Mouse (Mus musculus): ENCODE data around the gene Ralbp1. TPM values are rescaled to one million over a fixed set of nuclear protein-coding genes. Genes with fewer than 3 reads are reported as not detected.
A peak's percentile ranks its signal among the peaks of the same experiment; 100 is the strongest.

The Ralbp1 gene
- polyA plus RNA-seq, 1 experiment from 2014 or later: 55.2 TPM

GRCm38 (mm10) chr17:65884691-65885397 lies 754 bp downstream of the Ralbp1 start:
- Histone ChIP-seq H3K9me3 (ENCODE audit: control insufficient read depth, low read length) (no peaks in the 10 kb centered on the region), H3K4me1 (replicated peaks; ENCODE audit: control insufficient read depth, insufficient read depth, low read length) (peaks cover 8% of the 10 kb centered on the region), H3K4me3 (ENCODE audit: low read depth, low read length) (peak overlapping the region; percentile 95), H3K9ac (ENCODE audit: low read depth, low read length) (peak overlapping the region; percentile 88), H3K36me3 (ENCODE audit: control insufficient read depth, insufficient read depth, low read length) (no peaks in the 10 kb centered on the region), H3K27ac (ENCODE audit: low read depth, low read length) (peak overlapping the region; percentile 91), H3K4me2 (peak overlapping the region; percentile 94), H3K27me3 (replicated peaks; ENCODE audit: control insufficient read depth, insufficient read depth, low read length) (no peaks in the 10 kb centered on the region)
- under 1% methylated on average over 67 of the region's 67 CpGs for WGBS
- ATAC-seq (replicated peaks; ENCODE audit: low FRiP score): peak; percentile 99
- peak; percentile 96 for DNase-seq (ENCODE audit: low spot score)

DNA sequence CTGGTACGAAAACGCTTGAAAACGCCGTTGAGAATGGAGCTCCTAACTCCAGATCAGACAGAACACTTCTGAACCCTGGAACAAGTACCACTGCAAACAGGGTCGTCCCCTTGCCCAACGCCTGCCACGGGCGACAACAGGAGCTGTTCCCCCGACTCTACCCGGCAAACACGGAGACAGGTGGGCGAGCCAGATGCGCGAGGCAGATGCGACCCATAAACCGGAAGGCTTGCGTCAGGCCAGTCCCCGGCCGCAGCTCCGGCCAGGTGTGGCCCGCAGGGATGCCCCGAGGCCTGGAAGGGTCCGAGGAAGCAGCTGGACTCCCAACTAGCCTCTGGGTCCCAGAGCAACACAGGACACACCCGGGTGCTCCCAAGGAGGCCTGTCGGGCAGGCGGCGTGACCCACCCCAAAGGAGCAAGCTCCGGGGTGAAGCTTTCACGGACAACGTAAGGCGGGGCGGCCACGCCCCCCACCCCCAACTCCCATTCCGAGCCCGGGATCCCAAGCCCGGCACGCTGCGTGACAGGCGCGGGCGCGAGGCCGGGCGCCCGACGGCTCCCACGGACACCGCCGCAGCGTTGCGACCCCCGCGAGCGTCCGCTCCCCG lies 1.4 kb downstream of the Ralbp1 start:
- no peaks in the 10 kb centered on the region for H3K9me3 ChIP-seq (ENCODE audit: control insufficient read depth, low read length)
- no peaks in the 10 kb centered on the region for H3K36me3 ChIP-seq (ENCODE audit: control insufficient read depth, insufficient read depth, low read length)
- DNase-seq (ENCODE audit: low spot score) (peak; percentile 69), ATAC-seq (replicated peaks; ENCODE audit: low FRiP score) (peak; percentile 33)
- H3K4me1 ChIP-seq (replicated peaks; ENCODE audit: control insufficient read depth, insufficient read depth, low read length): peaks cover 8% of the 10 kb centered on the region
- WGBS: under 1% methylated on average over 56 of the region's 56 CpGs
- peak overlapping the region; percentile 88 for H3K9ac ChIP-seq (ENCODE audit: low read depth, low read length)
- peak overlapping the region; percentile 91 for H3K27ac ChIP-seq (ENCODE audit: low read depth, low read length)
- H3K4me2 ChIP-seq: peak overlapping the region; percentile 94
- peak overlapping the region; percentile 95 for H3K4me3 ChIP-seq (ENCODE audit: low read depth, low read length)
- no peaks in the 10 kb centered on the region for H3K27me3 ChIP-seq (replicated peaks; ENCODE audit: control insufficient read depth, insufficient read depth, low read length)

DNA sequence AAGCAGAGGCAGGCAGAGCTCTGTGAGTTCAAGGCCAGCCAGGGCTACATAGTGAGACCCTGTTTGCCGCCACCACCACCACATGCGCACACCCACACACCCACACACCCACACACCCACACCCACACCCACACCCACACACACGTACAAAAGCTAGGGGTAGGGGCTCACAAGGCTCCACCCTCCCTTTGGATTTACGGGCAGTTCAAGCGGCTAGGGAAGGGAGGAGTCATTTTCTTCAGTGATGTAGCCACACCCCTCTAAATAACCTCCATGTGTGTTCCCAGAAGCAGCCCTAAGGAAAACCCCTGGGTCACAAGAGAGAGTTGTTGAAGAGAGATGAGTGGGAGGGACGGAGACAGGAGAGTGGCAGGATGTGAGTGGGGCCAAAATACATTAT lies 8.6 kb downstream of the Ralbp1 start:
- no peak for ATAC-seq (replicated peaks; ENCODE audit: low FRiP score)
- Histone ChIP-seq H3K4me1 (replicated peaks; ENCODE audit: control insufficient read depth, insufficient read depth, low read length) (peaks cover 4% of the 10 kb centered on the region), H3K4me2 (no peak overlapping the region), H3K9ac (ENCODE audit: low read depth, low read length) (no peak overlapping the region), H3K36me3 (ENCODE audit: control insufficient read depth, insufficient read depth, low read length) (no peaks in the 10 kb centered on the region; the same call in 1 of the 2 replicates), H3K27ac (ENCODE audit: low read depth, low read length) (no peak overlapping the region), H3K9me3 (ENCODE audit: control insufficient read depth, low read length) (no peaks in the 10 kb centered on the region), H3K4me3 (ENCODE audit: low read depth, low read length) (no peak overlapping the region), H3K27me3 (replicated peaks; ENCODE audit: control insufficient read depth, insufficient read depth, low read length) (no peaks in the 10 kb centered on the region)
- 64% methylated on average over 6 of the region's 6 CpGs for WGBS
- no peak for DNase-seq (ENCODE audit: low spot score)

DNA sequence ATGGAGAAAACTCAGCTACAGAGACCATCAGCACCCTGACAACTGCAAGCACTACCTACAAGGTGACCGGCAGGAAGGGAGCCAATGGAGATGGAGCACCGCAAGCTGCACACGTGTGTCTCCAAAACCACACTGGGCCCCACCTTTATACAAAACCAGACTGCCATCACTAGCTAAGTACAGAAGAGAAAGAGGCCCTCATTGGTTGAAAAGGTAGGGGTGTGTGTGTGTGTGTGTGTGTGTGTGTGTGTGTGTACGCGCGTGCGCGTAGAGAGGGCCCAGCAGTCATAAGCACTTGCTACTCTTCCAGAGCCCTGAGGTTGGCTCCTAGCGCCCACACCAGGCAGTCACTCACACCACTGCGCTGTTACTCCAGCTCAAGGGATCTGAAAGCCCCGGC lies 11.8 kb downstream of the Ralbp1 start:
- Histone ChIP-seq H3K27ac (ENCODE audit: low read depth, low read length) (no peak overlapping the region), H3K4me2 (no peak overlapping the region), H3K9ac (ENCODE audit: low read depth, low read length) (no peak overlapping the region), H3K27me3 (replicated peaks; ENCODE audit: control insufficient read depth, insufficient read depth, low read length) (no peaks in the 10 kb centered on the region), H3K4me1 (replicated peaks; ENCODE audit: control insufficient read depth, insufficient read depth, low read length) (peaks cover 11% of the 10 kb centered on the region), H3K4me3 (ENCODE audit: low read depth, low read length) (no peak overlapping the region), H3K9me3 (ENCODE audit: control insufficient read depth, low read length) (no peaks in the 10 kb centered on the region), H3K36me3 (ENCODE audit: control insufficient read depth, insufficient read depth, low read length) (no peaks in the 10 kb centered on the region; the same call in 1 of the 2 replicates)
- WGBS: 87% methylated on average over 11 of the region's 11 CpGs
- ATAC-seq (replicated peaks; ENCODE audit: low FRiP score): no peak
- DNase-seq (ENCODE audit: low spot score): no peak

GRCm38 (mm10) chr17:65873156-65873555 lies 12.4 kb downstream of the Ralbp1 start:
- H3K4me1 ChIP-seq (replicated peaks; ENCODE audit: control insufficient read depth, insufficient read depth, low read length): peaks cover 11% of the 10 kb centered on the region
- WGBS: 88% methylated on average over 4 of the region's 4 CpGs

DNA sequence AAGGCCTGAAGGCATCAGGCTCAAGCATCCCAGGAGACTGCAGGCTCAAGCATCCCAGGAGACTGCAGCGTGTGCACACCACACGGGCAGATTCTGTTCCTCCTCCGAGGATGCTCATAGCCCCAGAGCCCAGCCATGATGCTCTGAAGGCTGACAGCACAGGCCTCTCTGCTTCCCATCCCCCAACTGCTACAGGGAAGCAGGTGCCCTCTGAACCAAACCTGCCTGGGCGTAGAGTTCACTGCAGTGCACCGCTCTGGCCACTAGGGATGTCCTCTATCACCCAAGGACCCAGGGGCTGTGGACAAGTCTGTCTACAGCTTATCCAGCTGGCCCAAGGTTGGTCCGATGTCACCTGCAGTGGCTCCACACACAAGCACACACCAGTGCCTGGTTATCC lies 12.9 kb downstream of the Ralbp1 start:
- H3K27ac ChIP-seq (ENCODE audit: low read depth, low read length): no peak overlapping the region
- no peak overlapping the region for H3K4me2 ChIP-seq
- peaks cover under 1% of the 10 kb centered on the region; the same call in 1 of the 2 replicates for H3K36me3 ChIP-seq (ENCODE audit: control insufficient read depth, insufficient read depth, low read length)
- no peak overlapping the region for H3K9ac ChIP-seq (ENCODE audit: low read depth, low read length)
- ATAC-seq (replicated peaks; ENCODE audit: low FRiP score) (peak; percentile 51), DNase-seq (ENCODE audit: low spot score) (no peak)
- H3K4me1 ChIP-seq (replicated peaks; ENCODE audit: control insufficient read depth, insufficient read depth, low read length): peaks cover 11% of the 10 kb centered on the region
- no peaks in the 10 kb centered on the region for H3K9me3 ChIP-seq (ENCODE audit: control insufficient read depth, low read length)
- no peak overlapping the region for H3K4me3 ChIP-seq (ENCODE audit: low read depth, low read length)
- WGBS: 55% methylated on average over 6 of the region's 6 CpGs
- no peaks in the 10 kb centered on the region for H3K27me3 ChIP-seq (replicated peaks; ENCODE audit: control insufficient read depth, insufficient read depth, low read length)

More at GRCm38 (mm10) chr17:65873156-65873555, 12.4 kb downstream of the Ralbp1 start:
- Histone ChIP-seq H3K4me2 (no peak overlapping the region), H3K9me3 (ENCODE audit: control insufficient read depth, low read length) (no peaks in the 10 kb centered on the region), H3K27me3 (replicated peaks; ENCODE audit: control insufficient read depth, insufficient read depth, low read length) (no peaks in the 10 kb centered on the region), H3K4me3 (ENCODE audit: low read depth, low read length) (no peak overlapping the region), H3K27ac (ENCODE audit: low read depth, low read length) (no peak overlapping the region), H3K9ac (ENCODE audit: low read depth, low read length) (no peak overlapping the region), H3K36me3 (ENCODE audit: control insufficient read depth, insufficient read depth, low read length) (no peaks in the 10 kb centered on the region; the same call in 1 of the 2 replicates)
- DNase-seq (ENCODE audit: low spot score) (no peak), ATAC-seq (replicated peaks; ENCODE audit: low FRiP score) (no peak)

DNA sequence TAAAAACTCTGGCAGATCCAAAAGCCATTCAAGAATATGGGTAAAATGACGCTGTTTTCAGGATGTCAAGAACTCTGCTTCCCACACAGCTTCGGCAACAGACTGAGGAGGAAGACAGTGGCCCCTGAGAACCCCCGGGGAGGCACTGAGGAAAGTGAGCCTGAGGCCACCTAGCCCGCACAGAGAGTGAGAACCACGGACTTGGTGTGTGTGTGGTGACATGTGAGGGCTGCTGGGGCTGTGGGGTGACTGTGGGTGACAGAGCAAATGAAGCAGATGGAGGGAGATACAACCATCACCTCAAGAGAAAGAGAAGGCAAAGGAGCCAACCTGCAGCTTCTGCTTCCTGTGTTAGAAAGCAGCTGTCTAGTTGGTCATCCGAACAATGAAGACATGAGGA lies 13.5 kb downstream of the Ralbp1 start:
- no peaks in the 10 kb centered on the region for H3K9me3 ChIP-seq (ENCODE audit: control insufficient read depth, low read length)
- peaks cover 11% of the 10 kb centered on the region for H3K4me1 ChIP-seq (replicated peaks; ENCODE audit: control insufficient read depth, insufficient read depth, low read length)
- H3K4me2 ChIP-seq: no peak overlapping the region
- WGBS: 58% methylated on average over 6 of the region's 6 CpGs
- H3K27ac ChIP-seq (ENCODE audit: low read depth, low read length): no peak overlapping the region
- H3K36me3 ChIP-seq (ENCODE audit: control insufficient read depth, insufficient read depth, low read length): peaks cover 2% of the 10 kb centered on the region; the same call in 1 of the 2 replicates
- DNase-seq (ENCODE audit: low spot score) (no peak), ATAC-seq (replicated peaks; ENCODE audit: low FRiP score) (no peak)
- no peak overlapping the region for H3K4me3 ChIP-seq (ENCODE audit: low read depth, low read length)
- no peaks in the 10 kb centered on the region for H3K27me3 ChIP-seq (replicated peaks; ENCODE audit: control insufficient read depth, insufficient read depth, low read length)
- no peak overlapping the region for H3K9ac ChIP-seq (ENCODE audit: low read depth, low read length)

- Histone ChIP-seq H3K4me1 (replicated peaks; ENCODE audit: control insufficient read depth, insufficient read depth, low read length) (peaks cover 11% of the 10 kb centered on the region), H3K4me2 (no peak overlapping the region), H3K4me3 (ENCODE audit: low read depth, low read length) (no peak overlapping the region), H3K9me3 (ENCODE audit: control insufficient read depth, low read length) (no peaks in the 10 kb centered on the region), H3K27me3 (replicated peaks; ENCODE audit: control insufficient read depth, insufficient read depth, low read length) (no peaks in the 10 kb centered on the region), H3K27ac (ENCODE audit: low read depth, low read length) (peak overlapping the region; percentile 43; the same call in 1 of the 2 replicates), H3K36me3 (ENCODE audit: control insufficient read depth, insufficient read depth, low read length) (peaks cover 2% of the 10 kb centered on the region; the same call in 1 of the 2 replicates), H3K9ac (ENCODE audit: low read depth, low read length) (no peak overlapping the region)
- ATAC-seq (replicated peaks; ENCODE audit: low FRiP score): no peak
- WGBS: 59% methylated on average over 5 of the region's 5 CpGs
- no peak for DNase-seq (ENCODE audit: low spot score)
Measured at GRCm38 (mm10) chr17:65871641-65872041, 14.0 kb downstream of the Ralbp1 start.
